Mouse (Mus musculus) adrenal gland, adult (tissue): ENCODE results near the gene 4933424G06Rik.

Experiments used
- DNase-seq, 2 experiments: peaks; one replicate each; pipeline ENCODE4 v3.0.0; 2022 to 2023; ENCODE audit warnings: low spot score in 1 of 2; ENCODE audit not compliant: inconsistent age in 2 of 2

4933424G06Rik gene

GRCm38 (mm10) chr1:36709055-36709853, 695 bp upstream of the 4933424G06Rik start:
- peak; percentile 66 to 89 for DNase-seq

GRCm38 (mm10) chr1:36711104-36711503, 1.2 kb downstream of the 4933424G06Rik start:
- DNase-seq, result no peak

GRCm38 (mm10) chr1:36714311-36714710, 4.4 kb downstream of the 4933424G06Rik start, which contains the start of gene Actr1b:
TSS of gene Actr1b (minus strand) at chr1:36714422.
- DNase-seq, result no peak

- no peak for DNase-seq
Measured at GRCm38 (mm10) chr1:36718786-36719185, 8.8 kb downstream of the 4933424G06Rik start.

DNA sequence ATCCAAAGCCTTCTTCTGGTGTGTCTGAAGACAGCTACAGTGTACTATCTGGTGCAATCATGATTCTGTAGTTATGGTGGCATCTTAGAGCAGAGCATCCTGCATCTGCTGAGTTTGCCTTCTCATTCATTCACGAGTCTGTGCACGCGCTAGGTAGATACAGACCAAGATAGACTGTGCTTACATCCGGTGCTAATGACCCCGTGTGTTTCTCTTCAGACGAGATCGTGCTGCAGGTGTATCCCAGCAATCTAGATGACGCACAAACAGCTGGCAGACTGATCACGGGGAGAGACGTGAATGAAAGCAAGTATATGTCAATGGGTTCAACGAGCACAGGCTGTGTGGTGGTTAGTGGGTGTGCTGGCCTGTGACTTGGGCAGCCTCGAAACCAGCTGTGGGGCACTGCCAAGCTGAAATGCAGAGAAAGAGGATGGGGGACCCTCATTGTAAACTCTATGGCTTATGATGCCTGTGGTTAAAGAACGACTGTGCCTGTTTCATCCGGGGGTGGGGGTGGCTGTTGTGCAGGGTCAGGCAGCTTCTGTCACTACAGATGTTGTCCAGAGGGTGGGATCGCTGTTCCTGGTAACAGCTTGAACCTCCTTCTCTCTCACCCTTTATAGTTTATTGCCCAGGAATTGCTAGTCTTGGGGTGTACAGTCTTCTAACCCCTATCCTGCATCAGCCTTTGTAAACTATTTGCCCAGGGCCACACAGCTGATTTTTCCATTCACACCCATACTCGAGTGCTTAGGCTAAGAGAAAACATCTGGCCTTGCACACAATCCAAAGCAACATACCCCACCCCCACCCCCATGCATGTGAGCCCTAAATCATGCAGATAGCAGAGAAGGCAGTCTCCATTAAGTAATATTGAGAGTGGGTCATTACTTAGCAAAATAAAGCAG, 13.5 kb downstream of the 4933424G06Rik start:
- no peak for DNase-seq

DNA sequence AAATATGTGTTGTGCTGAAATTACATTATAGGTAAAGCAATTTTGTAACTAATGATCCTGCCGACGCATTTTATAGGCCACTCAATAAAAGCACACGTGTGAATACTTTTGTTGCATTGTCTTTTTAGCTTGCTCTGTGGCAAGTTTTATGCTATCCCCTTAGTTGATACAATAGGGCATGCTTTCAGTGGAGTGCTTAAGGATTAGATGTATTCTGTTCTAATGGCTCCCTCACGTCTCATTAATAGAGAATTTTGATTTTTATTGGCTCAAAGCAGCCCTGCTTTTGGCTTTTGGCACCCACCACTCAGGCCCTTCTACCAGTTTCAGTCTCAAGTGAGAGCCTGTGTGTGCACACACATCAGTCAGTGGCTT, 14.1 kb downstream of the 4933424G06Rik start:
- DNase-seq, result no peak

- DNase-seq, result peak; percentile 67 to 92
Measured at GRCm38 (mm10) chr1:36737300-36737699, 27.4 kb downstream of the 4933424G06Rik start.

GRCm38 (mm10) chr1:36739231-36739630, 29.3 kb downstream of the 4933424G06Rik start:
- DNase-seq, result no peak

DNA sequence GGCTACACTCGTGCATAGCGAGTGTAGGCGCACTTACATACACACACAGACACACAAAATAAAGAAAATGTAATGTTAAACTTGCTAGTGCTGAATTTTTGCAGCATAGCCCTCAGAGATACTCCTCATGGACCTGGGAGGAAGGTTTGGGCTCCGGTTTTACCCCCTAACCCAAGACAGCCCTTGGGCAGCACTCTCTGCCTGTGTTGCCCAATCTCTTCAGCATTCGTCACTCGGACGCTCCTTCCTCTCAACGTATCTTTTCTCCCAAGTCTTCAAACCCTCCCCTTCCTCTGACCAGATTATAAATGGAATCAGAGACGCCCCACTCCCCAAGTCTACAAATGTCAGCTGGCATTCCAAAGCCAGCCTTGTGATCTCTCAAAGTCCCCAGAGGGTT, 33.1 kb downstream of the 4933424G06Rik start:
- no peak for DNase-seq

- DNase-seq, result peak; percentile 48 to 89
Measured at GRCm38 (mm10) chr1:36744268-36744944, 34.5 kb downstream of the 4933424G06Rik start.

GRCm38 (mm10) chr1:36745661-36746060, 35.7 kb downstream of the 4933424G06Rik start:
- DNase-seq, result no peak

- peak in 1 of 2 experiments; percentile 58 for DNase-seq
Measured at GRCm38 (mm10) chr1:36746452-36746851, 36.5 kb downstream of the 4933424G06Rik start.

- DNase-seq, result no peak
Measured at GRCm38 (mm10) chr1:36753932-36754675, 44.2 kb downstream of the 4933424G06Rik start.

DNA sequence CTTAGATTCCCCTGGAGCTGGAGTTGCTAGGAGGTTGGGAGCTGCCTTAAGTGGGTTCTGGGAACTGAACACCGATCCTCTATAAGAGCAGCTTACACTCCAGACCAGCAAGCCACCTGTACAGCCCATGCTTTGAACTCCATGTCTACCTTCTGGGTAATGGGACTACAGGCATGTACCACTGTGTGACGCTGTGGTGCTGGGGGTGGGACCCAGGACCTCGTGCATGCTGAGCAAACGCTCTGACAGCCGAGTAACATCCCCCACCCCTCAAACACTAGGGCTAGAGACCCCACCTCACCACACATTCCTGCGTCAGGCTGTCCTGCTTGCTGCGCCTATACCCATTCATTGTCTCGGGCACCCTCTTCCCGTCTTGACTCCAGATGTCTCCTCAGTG, 48.6 kb downstream of the 4933424G06Rik start:
- DNase-seq, result no peak

DNA sequence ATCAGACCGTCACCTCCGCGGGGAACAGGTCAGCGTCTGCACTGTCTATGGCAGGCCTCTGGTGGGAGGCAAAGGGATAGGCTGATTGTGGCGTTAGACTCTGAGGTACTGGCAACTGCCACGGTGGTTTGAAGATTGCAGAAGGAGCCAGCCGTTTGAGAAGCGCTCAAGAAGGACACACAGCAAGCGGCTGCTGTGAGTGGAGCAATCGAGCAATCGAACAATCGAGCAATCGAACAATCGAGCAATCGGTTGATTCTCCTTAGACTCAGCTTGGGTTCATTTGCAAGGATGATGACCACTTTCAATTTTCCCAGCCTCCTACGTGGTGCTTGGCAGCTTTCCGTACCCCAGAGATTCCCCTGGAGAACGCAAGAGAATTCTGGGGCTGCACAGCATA, 49.1 kb downstream of the 4933424G06Rik start:
- no peak for DNase-seq

DNA sequence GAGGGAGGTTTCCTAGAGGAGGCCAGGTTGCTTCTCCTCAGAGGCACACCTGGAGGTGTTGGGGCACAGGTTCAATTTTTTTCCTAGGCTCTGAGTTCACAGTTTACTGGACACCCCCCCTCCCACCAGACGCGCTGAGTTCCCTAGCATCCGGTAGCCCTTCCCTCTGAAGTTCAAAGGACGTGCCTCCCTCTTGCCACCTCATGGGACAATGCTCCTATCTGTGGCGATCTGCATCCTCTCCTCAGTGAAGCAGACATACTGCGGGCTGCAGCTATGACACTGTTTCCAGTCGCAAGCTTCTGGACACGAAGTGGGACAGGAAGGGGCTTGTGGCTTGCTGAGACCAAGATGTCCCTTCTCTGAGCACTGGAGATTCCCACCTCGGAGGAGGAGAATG, 50.5 kb downstream of the 4933424G06Rik start:
- DNase-seq, result no peak

- DNase-seq, result no peak
Measured at GRCm38 (mm10) chr1:36761061-36761460, 51.1 kb downstream of the 4933424G06Rik start.

DNA sequence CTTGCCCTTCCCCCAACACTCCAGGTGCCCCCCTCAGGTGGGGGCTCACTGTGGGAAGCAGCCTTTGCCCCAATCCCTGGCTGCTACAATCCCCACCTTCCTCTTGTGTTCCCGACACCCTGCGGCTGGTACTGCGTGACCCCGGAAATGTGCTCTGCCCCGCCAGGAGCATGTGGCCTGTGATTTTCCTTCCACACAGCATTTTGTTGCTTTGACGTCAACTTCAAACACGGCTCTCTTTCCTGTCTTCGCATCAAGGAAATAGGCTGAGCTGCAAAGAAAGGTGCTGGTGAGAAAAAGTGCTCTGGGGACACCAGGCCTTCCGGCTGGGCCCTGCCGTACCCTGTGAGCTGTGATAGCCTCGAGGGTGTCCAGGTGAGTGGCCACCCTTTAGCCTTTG, 51.6 kb downstream of the 4933424G06Rik start, which contains the start of gene Zap70:
Gene Zap70, plus strand, starts transcription at position 231 of the 400 bp plus-strand sequence.
- no peak for DNase-seq

DNA sequence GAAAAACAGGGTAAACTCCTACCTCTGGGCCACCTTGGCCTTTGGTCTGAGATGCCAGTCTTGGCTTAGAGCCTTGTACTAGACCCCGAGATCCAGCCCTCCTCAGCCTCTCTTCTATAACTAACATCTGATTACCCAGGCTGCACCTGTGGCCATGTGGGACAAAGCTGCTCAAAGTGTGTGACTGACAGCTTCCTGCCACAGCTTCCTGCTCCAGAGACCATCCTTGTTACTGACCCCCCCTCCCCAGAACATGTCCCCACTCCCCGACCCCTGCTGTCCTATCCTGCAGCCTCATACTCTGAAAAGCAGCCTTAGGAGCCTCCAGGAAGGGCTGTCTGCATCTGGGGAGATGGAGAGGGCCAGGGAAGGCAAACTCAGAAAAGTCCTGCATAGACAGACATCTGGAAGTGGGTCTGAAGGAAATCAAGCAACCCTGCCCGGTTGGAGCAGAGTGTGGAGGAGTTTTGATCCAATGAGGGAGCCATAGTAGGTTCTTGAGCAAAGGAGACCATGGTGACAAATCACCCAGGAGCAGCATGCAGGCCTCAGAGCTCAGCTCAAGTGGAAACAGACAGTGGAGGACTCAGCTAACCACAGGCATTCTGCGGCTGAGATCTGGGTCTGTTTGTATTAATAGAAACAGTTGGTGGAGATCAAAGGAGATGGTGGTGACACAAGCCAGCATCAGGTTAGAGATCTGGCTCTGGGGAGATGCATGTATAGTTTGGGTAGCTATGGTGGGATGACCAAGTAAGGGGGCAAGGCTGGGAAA, 56.7 kb downstream of the 4933424G06Rik start:
- DNase-seq, result no peak

DNA sequence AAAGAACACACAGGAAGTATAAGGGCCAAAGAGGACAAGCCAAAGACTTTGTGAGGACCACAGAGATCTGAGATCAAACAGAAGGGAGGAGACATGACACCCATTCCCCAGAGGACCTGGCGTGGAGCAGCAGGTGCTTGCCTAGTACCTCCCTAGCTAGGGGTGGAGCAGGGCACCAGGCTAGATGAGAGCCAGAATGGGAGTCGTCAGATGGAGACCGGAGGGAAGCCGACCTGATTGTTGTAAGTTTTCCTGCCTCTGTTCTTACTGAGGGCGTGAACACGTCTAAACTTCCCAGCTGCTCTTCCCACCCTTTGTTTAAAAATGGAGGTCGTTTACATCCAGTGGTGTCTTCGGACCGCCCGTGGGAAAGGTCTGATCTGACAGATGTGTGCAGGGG, 57.4 kb downstream of the 4933424G06Rik start:
- no peak for DNase-seq
